Mouse (Mus musculus) ovary, adult 18-20 months (tissue): Measurements from ENCODE around the gene Fhl2.
A peak's percentile ranks its signal among the peaks of the same experiment; 100 is the strongest.

ENCODE experiments used
- DNase-seq: peaks from one replicate; pipeline ENCODE4 v3.0.0; 2022; ENCODE audit warnings: low spot score, mixed read lengths

Fhl2 gene

GRCm38 (mm10) chr1:43108729-43109128 lies 88.1 kb downstream of the Fhl2 start:
- no peak for DNase-seq

DNA sequence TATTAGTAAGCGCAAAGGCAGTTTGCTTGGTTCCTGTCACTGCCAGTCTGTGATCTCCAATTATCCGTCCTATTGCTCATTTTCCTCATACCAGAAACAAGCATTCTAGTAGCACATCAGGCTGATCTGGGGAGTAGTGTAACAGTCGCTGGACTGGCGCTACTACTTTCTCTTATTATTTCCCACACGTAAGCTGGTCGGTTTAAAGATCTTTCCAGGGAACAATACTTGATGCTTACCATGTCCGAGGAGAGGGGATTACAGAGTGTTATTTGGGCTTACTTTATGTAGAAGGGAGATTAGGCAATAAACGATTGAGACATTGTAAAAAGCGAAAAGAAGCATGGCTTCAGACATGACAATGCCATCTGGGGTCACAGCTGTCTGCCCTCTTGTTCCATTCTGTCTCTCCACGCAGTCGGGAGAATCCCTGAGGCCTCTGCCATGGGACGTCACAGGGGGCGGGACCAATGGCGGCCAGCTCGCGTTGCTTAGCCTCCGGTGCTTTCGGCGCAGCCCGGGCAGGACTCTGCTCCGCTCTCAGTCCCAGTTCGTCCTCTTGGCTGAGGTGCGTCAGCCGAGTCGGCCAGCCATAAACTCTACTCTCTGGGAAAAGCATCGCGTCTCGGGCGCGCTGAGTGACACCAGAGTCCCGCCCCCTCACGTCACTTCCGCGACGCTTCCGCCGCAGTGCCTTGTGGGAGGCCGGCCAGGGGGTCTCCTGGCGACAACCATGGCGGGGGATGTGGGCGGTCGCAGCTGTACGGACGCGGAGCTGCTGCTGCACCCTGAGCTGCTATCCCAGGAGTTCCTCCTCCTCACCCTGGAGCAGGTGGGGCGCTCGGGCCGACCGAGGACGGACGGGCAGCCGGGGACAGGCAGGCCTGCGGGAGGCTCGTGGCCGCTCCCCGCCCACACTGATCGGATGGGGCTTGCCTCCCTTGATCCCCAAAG lies 98.5 kb downstream of the Fhl2 start, which contains the start of the genes Tgfbrap1 and AI597479:
TSS of gene Tgfbrap1 (minus strand) at position 607 of the 954 bp plus-strand sequence.
TSS of gene AI597479 (plus strand) at position 680 of the 954 bp plus-strand sequence.
- peak; percentile 79 for DNase-seq

DNA sequence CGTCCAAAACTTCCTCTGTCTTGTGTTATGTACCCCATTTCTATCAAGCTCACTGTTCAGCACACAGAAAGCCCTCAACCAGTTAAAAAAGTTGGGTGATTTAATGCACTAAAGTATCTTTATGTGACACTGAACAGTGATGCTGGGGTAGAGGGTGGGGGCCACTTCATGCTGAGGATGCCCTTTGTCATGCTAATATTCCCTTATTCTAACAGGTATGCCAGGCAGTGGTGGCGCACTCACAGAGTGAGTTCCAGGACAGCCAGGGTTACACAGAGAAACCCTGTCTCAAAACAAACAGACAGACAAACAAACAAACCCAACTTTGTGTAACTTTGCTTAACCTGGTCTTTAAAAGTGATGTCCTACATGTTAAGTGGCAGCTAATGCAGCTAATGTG lies 102.6 kb downstream of the Fhl2 start:
- DNase-seq: no peak

- peak; percentile 40 for DNase-seq
Measured at GRCm38 (mm10) chr1:43092056-43093015, 104.4 kb downstream of the Fhl2 start.

DNA sequence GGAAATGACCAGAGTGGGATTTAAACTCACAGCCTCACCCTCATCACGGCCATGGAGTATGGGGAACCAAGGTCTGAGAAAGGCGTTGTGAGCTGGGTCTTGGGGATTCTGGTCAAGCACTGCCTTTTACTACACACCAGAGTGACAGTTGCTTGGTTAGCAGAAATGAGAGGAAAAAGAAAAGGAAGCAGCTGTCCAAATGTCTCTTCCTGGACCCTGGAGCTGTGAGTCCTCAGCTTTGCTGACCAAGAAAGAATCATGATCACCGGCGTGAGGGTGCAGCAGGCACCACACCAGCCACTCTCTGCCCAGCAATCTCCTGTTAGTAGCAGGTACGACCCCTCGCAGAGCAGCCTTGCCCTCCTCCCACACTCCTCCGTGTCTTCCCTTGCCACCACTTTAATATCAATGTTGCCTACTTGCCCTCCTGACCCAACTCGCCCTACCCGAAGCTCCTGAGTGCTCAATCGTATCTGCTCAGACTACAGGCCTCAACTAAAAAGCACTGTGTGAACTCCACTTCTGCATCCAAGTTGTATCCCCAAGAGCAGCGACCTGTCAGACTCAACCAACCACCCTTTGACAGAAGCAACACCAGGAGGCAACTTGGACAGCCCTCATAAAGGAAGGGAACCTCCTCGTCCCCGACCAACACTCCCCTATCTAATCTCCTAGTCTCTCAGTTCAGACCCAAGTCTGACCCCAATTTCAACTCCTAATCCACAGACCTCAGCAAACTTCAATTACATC lies 105.3 kb downstream of the Fhl2 start:
- DNase-seq: no peak

DNA sequence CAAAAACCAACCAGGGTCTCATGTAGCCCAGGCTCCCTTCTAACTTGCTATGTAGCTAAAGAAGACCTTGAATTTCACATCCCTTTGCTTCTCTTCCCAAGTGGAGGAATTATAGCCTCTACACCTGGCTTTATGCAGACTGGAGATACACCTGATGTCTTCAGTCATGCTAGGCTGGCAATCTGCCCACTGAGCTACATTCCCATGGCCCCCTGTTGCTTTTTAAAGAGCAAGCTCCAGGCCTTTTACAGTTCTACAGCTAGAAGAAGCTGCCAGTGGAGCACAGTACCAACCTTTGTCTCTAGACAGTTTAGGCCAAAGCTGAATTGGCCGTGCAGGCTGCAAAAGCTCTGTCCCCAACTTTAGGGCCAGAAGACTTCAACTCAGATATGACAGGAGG lies 106.4 kb downstream of the Fhl2 start:
- no peak for DNase-seq

- no peak for DNase-seq
Measured at GRCm38 (mm10) chr1:43082946-43083345, 113.8 kb downstream of the Fhl2 start.

DNA sequence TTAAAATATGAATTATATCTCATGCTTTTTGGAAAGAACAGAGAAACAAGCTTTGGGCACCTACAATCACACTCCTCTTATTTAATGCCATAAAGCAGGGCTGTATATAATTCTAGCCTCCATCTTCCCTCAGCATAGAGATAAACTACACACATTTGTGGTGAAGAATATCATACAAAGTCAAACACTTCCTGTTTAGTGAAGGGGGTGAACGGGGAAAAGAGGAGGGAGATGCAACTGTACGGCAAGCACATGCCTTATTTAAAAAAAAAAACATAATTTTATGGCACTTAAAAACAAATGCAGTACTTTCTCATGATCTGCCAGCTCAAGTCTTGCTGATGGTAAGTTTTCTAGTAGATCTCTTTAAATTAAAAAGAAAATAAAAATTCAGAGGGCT lies 118.7 kb downstream of the Fhl2 start:
- DNase-seq: no peak

GRCm38 (mm10) chr1:43074791-43075190 lies 122.0 kb downstream of the Fhl2 start:
- no peak for DNase-seq
